Mouse (Mus musculus): ENCODE data around the gene Prkg1. TPM values are rescaled to one million over a fixed set of nuclear protein-coding genes. Genes with fewer than 3 reads are reported as not detected.
"Not testable (repeated sequence)": the region's sequence is repeated elsewhere in the genome, so short reads cannot be mapped to it uniquely, and the experiment has no call there.

Prkg1 gene
- polyA plus RNA-seq, 1 experiment from 2014 or later: 5.7 TPM

DNA sequence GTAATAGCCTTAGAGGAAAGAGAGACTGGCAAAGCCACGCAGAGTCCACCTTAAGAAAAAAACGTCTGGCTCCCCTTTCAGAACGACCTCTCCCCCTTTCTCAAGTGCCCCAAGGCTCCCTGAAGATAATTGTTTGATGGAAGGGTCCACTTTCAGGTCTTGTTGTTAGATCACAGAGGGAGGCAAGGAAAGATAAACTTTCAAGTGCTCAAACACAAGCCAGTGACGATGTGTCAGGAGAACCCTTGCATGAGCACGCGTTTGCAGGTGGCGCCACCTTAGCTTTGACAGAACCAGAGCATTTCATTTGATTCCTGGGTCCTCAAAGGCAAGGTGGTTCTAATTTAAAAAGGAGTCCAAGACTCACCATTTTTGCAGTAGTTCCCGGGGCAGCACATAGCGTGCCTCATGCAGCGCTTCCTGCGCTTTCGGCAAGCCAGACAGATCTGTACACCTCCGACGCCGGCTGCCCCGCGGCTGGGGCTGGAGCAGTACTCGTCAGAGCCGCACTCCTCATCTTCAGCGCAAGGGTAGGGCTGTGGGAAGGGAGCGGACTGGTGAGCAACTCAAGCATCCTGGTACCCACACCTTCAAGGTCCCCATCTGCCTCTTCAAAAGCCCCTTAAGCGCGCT lies 1216.3 kb downstream of the Prkg1 start:
- no peak overlapping the region for H3K27ac ChIP-seq
- H3K4me2 ChIP-seq: peak overlapping the region; percentile 68
- peak overlapping the region; percentile 24; the same call in 1 of the 2 replicates for H3K9ac ChIP-seq (replicated peaks)
- H3K4me1 ChIP-seq (replicated peaks): peaks cover 15% of the 10 kb centered on the region
- ATAC-seq (ENCODE audit: insufficient number of reproducible peaks, insufficient read depth, low FRiP score, low TSS enrichment, low read depth): peak; percentile 56
- WGBS: 2% methylated on average over 23 of the region's 23 CpGs
- no peaks in the 10 kb centered on the region for H3K9me3 ChIP-seq
- peak overlapping the region; percentile 42 for H3K4me3 ChIP-seq (replicated peaks)
- H3K27me3 ChIP-seq: peaks cover 40% of the 10 kb centered on the region
- no peaks in the 10 kb centered on the region for H3K36me3 ChIP-seq

DNA sequence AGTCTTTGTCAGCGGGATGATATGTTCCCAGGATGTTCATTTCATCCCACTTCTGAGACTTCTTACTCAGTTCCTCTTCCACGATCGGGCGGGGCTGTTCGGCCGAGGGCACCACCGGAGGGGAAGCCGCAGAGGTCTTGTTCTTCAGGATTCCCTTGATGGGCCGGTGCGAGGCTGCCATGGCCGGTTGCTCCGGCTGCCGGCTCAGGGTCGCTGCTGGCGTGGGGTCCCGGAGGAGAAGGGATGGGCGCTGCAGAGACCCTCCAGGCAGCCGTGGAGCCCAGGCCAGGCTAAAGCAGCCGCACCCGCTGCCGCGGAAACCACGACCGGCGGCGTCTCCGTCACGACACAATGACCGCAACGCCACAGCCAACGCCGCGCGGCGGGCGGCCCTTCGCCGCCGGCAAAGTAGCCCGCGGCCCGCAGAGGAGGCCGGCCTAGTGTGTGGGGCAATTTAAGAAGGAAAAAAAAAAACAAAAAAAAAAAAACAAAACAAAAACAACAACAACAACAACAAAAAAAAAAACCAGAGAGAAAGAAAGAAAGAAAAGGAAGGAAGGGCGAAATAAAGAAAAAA lies 1225.4 kb downstream of the Prkg1 start:
- H3K27ac ChIP-seq; ATAC-seq (ENCODE audit: insufficient number of reproducible peaks, insufficient read depth, low FRiP score, low TSS enrichment, low read depth); H3K36me3 ChIP-seq; H3K9me3 ChIP-seq; H3K4me1 ChIP-seq (replicated peaks): not testable (repeated sequence)
- Histone ChIP-seq H3K4me3 (replicated peaks) (peak overlapping the region; percentile 48), H3K4me2 (peak overlapping the region; percentile 67), H3K27me3 (peaks cover 23% of the 10 kb centered on the region; the same call in 1 of the 2 replicates), H3K9ac (replicated peaks) (peak overlapping the region; percentile 57; the same call in 1 of the 2 replicates)
- 2% methylated on average over 40 of the region's 44 CpGs for WGBS

DNA sequence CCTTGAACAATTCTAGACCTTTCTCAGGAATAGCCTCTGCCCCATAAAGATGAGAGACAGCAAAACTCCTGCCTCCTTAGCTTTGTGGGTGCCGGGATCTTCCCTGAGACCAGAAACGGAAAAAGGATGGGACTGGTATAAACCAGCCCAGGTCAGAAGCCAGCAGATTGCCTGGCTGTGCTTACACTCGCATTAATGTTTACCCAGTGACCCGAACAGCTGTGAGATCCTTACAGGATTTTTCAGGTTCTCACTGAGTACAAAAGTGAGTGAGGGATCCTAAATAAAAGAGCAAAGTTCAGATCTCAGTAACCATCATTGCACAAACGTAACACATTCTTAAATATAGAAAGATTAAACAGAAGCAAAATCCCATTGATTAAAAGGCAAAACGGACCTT lies 1248.1 kb downstream of the Prkg1 start:
- no peak overlapping the region for H3K27ac ChIP-seq
- WGBS: 64% methylated on average over 6 of the region's 6 CpGs
- no peaks in the 10 kb centered on the region for H3K36me3 ChIP-seq
- no peaks in the 10 kb centered on the region for H3K9me3 ChIP-seq
- H3K4me1 ChIP-seq (replicated peaks): no peaks in the 10 kb centered on the region
- no peak overlapping the region for H3K4me2 ChIP-seq
- H3K27me3 ChIP-seq: no peaks in the 10 kb centered on the region
- H3K9ac ChIP-seq (replicated peaks): no peak overlapping the region
- ATAC-seq (ENCODE audit: insufficient number of reproducible peaks, insufficient read depth, low FRiP score, low TSS enrichment, low read depth): no peak
- H3K4me3 ChIP-seq (replicated peaks): no peak overlapping the region

Other genes with a start within 250 kb of the Prkg1 start
- gene A1cf, start 103.7 kb upstream of the Prkg1 start, polyA plus RNA-seq (2016; fragmentation: Nextera tagmentation; extraction: Ambion mirVana): not detected in 2 replicates

All from limb, embryonic 12.5 days (tissue).